Mouse (Mus musculus) lung, postnatal 10 days (tissue): ENCODE data around the gene Kif16b.
A peak's percentile ranks its signal among the peaks of the same experiment; 100 is the strongest.

Experiments
- DNase-seq: peaks from one replicate; pipeline ENCODE4 v3.0.0; 2021

Kif16b gene

GRCm38 (mm10) chr2:142731778-142732092, 169.6 kb downstream of the Kif16b start:
- DNase-seq: peak; percentile 65

DNA sequence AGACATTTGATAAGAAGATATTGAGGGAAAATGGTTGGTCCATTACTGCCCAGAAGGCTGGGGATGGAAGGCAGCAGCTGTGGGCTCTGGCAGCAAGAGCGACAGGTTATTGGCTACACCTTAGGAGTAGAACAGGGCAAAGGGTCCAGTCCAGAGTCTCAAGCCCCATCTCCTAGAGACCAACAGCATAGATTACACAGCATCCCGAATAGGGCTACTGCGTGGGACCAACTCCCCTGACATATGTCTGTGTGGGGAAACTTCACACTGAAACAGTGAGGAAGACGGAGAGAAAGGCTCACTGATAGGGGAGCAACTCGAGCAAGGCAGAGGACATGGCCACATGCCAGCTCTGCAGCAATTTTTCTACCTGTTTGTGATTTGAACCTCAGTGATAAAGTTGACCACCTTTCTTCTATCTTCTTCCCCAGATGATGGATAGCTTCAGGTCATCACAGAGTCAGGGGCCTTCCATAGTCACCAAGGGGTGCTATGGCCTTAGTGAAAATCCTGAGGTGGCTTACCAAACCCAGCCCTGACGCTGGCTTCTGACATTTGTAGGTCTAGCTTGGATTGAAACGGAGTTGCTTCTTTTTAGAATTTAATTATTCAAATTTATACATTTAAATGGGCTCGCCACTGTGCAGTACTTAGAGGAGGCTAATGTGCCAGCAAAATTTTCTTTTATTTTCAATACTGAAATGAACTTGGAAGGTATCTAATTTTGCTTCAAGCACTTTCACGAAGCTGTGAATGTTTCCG, 170.1 kb downstream of the Kif16b start:
- no peak for DNase-seq

- DNase-seq: no peak
Observed at GRCm38 (mm10) chr2:142724215-142725001, 176.9 kb downstream of the Kif16b start.

DNA sequence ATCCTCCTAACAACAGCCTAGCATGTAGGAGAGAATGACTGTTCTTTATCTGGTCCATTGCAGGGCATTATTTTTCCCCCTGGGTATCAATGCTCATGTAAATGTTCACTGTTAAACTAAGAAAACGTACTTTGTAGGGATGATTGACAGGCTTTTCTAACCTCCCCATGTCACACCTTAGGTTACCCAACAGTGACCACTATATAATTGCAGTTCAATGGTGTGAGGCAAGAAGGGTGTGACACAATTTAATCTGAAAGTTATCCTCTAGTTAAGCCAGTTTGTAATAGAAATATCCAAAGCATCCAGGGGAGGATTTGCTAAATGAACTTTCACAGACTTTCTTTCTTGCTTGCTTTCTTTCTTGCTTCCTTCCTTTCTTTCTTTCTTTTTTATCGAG, 181.2 kb downstream of the Kif16b start:
- DNase-seq: no peak

GRCm38 (mm10) chr2:142718998-142719397, 182.3 kb downstream of the Kif16b start:
- DNase-seq: no peak

DNA sequence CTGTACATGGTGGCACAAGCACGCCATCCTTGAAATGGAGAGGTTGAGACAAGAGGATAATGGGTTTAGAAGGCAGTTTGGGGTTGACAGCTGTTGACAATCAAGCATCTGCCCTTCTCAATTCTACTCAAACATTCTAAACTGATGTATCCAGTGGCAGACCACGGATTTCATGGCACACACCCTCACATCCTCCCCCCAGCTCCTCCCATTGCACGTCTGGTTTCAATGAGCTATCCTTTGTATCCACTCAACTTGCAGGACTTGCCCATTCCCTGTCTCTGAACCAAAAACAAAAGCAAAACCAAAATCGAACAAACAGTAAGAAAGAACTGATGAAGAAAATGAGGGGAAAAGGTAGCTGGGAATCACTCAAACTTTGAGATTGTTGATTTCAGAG, 183.7 kb downstream of the Kif16b start:
- no peak for DNase-seq

DNA sequence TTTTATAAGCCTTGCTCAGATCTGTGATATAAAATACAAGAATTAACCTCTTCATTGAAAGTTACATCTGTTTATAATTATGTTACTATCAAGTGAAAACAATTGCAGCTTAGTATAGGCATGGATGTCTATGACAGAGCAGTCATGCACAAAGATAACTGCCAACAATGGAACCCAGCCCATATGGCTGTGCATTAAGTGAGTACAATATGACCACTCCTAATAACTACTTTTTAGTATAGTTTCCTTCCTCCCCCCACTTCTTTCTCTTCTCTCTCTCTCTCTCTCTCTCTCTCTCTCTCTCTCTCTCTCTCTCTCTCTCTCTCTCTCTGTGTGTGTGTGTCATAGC, 185.4 kb downstream of the Kif16b start:
- DNase-seq: no peak

DNA sequence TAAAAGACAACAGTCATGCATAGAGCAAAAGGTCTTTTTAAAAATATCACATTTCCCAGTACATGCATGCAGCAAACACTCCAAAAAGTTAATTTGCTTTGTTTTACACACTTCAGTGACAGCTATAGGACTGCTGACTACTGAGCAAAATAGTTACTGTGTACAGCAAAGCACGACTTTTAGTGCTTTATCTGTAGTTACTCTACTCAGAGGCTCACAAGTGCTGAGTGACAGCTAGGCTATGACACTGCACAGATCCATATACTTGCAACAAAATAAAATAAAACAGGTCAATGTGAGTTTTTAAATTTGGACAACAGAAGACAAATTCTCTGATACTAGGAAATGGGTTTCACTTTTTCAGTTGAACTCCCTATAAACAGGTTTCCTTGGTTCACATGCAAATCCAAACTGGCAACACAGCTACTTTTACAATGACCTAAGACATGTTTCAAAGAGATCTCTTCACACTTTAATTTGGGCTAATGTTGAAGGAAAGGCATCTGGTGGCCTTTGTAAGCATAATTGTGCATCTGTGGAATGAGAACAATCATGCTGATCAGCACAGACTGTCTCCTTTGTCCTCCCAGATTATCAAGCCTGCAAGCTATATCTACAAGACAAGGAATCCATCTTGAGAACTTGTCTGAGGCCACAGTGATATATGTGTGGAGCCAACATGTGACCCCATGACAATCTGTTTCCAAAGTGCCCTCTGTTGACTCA, 186.0 kb downstream of the Kif16b start:
- no peak for DNase-seq

- DNase-seq: no peak
Observed at GRCm38 (mm10) chr2:142712727-142713126, 188.6 kb downstream of the Kif16b start.

- no peak for DNase-seq
Observed at GRCm38 (mm10) chr2:142709326-142709725, 192.0 kb downstream of the Kif16b start.

- peak; percentile 44 for DNase-seq
Observed at GRCm38 (mm10) chr2:142700689-142701088, 200.6 kb downstream of the Kif16b start.

DNA sequence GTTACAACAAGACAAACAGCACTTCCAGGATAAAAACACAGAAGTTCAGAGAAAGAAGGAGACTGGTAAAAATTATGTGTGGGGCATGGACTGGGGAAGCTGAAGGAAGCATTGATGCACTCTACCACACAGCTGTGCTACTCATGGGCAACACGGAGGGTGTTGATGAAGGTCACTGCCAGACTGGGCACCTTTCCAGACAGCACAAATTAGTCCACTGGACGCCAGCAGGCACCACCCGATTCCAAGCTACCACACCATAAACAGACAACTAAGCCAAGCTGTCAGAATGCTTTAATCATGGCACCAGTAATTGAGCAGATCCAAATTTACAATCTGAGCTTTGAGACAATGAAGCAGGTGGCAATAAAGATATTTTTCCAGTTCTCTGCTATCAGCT, 202.7 kb downstream of the Kif16b start:
- peak; percentile 45 for DNase-seq

DNA sequence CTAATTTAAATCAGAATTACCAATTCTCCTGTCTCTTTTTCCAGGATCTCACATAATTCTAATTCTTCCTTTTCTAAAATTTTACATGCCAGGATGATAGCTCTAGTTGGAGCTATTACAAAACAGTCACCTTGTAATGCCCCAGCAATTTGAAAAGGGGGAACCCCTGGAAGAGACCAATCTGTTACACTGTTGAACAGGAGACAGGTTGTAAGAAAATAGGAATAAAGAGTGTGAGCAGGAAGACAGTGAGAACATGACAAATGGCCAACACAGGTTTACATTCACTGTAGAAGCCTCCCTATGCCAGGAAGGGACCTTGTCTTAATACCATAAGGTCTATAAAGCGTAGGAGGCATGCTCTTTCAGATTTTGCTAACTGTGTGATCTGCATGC, 206.4 kb downstream of the Kif16b start:
- DNase-seq: no peak

DNA sequence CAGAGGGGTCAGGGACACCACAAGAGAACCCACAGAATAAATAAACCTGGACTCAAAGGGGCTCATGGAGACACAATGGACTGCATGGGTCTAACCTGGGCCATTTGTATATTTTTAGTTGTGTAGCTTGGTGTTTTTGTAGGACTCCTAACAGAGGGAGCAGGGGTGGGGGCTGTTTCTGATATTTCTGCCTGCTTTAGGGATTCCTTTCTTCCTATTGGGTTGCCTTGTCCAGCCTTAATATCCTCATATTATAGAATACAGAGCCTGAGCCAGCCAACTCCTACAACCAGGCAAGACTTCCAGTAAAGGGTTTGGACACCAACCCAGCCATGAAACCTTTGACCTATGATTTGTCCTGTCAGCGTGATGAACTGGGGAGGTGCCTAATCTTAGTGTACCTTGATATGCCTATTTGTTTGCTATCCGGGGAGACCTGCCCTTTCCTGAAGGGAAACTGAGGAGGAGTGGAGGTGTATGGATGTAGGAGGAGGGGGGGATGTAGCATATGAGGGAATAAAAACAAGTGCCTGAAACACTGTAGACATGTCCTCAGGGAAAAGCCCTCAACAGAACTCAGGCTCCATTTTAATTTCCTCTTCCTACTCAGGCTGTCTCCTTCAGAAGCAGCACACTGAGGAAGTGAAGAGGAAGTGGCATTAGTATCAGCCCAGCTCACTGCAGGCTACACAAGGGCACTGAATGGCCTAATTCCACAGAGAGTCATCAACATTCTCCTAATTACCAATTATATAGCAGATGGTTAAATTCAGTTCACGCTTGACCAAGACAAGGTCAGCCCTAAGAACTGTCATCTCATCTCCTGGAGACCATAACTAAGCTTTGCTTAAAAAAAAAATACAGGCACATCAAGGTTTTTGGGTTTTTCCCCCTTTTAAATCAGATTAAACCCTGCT, 207.1 kb downstream of the Kif16b start:
- no peak for DNase-seq

DNA sequence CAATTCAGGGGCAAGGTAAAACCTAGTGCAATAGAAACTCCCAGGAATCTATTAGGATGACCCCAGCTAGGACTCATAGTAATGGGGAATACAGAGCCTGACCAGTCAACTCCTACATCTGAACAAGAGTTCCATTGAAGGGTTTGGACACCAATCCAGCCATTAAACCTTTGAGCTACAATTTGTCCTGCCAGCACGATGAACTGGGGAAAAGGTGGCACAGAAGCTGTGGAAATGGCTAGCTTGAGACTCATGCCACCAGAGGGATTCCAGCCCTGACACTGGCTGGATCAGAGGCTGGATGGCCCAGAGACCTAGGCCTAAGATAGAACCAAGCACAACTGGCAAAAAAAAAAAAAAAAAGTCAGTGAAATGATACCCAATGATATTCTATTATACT, 207.9 kb downstream of the Kif16b start:
- no peak for DNase-seq

DNA sequence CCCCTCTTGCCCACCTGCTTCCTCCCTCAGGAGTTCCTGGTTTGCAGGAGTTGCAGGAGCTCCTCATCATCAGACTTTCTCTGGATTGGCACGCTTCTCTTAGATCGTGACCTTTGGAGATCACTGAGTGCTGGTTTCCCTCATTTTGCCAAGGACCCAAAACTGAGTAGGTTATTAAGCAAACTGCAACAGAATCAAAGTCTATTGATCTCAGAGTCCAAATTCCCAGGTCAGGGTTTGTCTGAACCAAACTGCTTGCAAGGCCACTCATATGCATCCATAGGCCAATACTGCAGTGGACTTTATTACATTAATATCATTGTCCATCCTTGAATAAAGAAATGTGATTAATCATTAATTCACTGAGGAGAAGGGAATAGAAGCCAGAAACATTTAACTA, 211.8 kb downstream of the Kif16b start:
- no peak for DNase-seq

- no peak for DNase-seq
Observed at GRCm38 (mm10) chr2:142687936-142688514, 213.3 kb downstream of the Kif16b start.

GRCm38 (mm10) chr2:142682965-142683709, 218.2 kb downstream of the Kif16b start:
- DNase-seq: no peak

GRCm38 (mm10) chr2:142668426-142668825, 232.9 kb downstream of the Kif16b start:
- DNase-seq: no peak

DNA sequence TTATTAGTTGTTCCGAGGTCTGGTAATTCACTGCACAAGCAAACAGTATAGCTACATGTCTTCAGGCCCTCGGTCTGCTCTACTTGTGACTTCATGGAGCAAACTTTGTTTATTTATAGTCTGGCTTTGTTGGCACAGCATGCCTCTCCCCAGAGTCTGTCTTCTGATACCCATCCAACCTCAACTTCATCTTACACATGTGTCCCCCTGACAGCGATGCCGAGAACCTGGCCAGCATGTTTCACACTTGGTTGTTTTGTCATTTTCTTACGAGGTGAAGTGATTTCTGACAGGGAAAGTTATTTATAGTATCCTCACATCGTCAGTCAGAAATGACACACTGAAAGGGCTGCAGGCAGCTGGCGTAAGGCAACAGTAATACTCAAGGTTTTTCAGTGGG, 249.7 kb downstream of the Kif16b start:
- DNase-seq: peak; percentile 65

- peak; percentile 6 for DNase-seq
Observed at GRCm38 (mm10) chr2:142648023-142648453, 253.3 kb downstream of the Kif16b start.

DNA sequence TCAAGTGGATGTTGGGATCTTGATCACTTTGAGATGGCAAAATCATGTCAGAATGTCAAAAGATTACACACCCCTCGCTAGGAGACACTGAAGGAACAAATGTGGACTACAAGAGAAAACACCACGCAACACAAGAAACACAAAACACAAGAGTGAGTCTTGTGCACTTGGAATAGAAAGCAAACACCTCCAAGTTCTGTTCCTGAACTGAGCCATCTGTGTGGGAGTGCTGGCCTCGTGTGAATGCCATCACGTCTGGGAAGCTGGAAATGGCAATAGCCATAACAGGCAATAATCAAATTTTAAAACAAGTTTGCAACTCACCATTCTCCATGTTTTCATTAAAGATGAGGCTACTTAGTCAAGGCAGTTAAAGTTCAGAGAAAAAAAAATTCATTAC, 254.5 kb downstream of the Kif16b start:
- DNase-seq: no peak
